Mouse (Mus musculus) neural tube, embryonic 15.5 days (tissue): ENCODE results near the gene Cbx2. TPM values are rescaled to one million over a fixed set of nuclear protein-coding genes. Genes with fewer than 3 reads are reported as not detected.
A peak's percentile ranks its signal among the peaks of the same experiment; 100 is the strongest.

Experiments used
- ATAC-seq: fragments of 200-750 bp; cut with Nextera tagmentation; 2 replicates; pipeline ENCODE4 v1.8.0; 2017; ENCODE audit warnings: mild to moderate bottlenecking, moderate TSS enrichment, moderate library complexity; ENCODE audit not compliant: low FRiP score
- H3K27ac ChIP-seq: fragments of 300-500 bp; sonication (generic); replicated peaks from 2 replicates; pipeline ENCODE4 v1.5.1; 2015; ENCODE audit warnings: mild to moderate bottlenecking, inconsistent platforms
- H3K27me3 ChIP-seq: fragments of 300-500 bp; sonication (generic); replicated peaks from 2 replicates; pipeline ENCODE4 v1.6.1; 2015; ENCODE audit warnings: inconsistent platforms
- H3K36me3 ChIP-seq: fragments of 300-500 bp; sonication (generic); 2 replicates; pipeline ENCODE4 v1.6.1; 2015; ENCODE audit warnings: inconsistent platforms
- H3K4me1 ChIP-seq: fragments of 300-500 bp; sonication (generic); 2 replicates; pipeline ENCODE4 v1.6.1; 2015; ENCODE audit warnings: inconsistent platforms
- H3K4me2 ChIP-seq: fragments of 300-500 bp; sonication (generic); 2 replicates; pipeline ENCODE4 v1.6.1; 2015; ENCODE audit warnings: inconsistent platforms, mild to moderate bottlenecking, moderate library complexity
- H3K4me3 ChIP-seq: fragments of 300-500 bp; sonication (generic); replicated peaks from 2 replicates; pipeline ENCODE4 v1.5.1; 2015; ENCODE audit warnings: mild to moderate bottlenecking, inconsistent platforms
- H3K9ac ChIP-seq: fragments of 300-500 bp; sonication (generic); replicated peaks from 2 replicates; pipeline ENCODE4 v1.6.1; 2015; ENCODE audit warnings: mild to moderate bottlenecking, inconsistent platforms
- H3K9me3 ChIP-seq: fragments of 300-500 bp; sonication (generic); replicated peaks from 2 replicates; pipeline ENCODE4 v1.6.1; 2016; ENCODE audit warnings: inconsistent platforms
- WGBS: fragments of 180-500 bp; shearing (Covaris S2); methylation state at CpG from one replicate; pipeline ENCODE4 v1.1.7; 2015; ENCODE audit warnings: mixed read lengths; 5-methylcytosine and 5-hydroxymethylcytosine counted together
- polyA plus RNA-seq: library from polyadenylated mRNA; unstranded; fragments of >200 nt; fragmentation: Nextera tagmentation; extraction: Ambion mirVana; gene quantifications from 2 replicates; pipeline ENCODE4 v1.2.1, GENCODE M21; 2015

Cbx2 gene
- polyA plus RNA-seq, 1 experiment from 2014 or later = 8.3 TPM

DNA sequence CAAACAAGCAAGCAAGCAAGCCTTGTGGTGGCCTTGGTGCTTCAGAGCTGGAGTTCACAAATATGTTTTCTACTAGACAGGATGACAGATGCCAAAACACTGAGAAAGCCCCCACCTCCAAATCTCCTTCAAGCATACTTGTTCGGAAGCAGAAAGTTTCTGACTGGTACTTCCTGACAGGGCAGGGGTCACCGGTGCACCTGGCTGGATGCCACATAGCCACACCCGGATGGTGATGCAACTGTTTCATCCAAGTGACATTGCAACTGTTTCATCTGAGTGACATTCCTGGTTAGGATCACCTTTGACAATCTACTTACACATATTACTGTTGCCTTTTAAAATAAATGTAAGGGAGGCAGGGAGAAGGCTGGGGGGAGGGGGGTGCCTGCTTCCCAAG, 25.6 kb upstream of the Cbx2 start:
- Histone ChIP-seq H3K27me3 (no peaks in the 10 kb centered on the region), H3K36me3 (no peaks in the 10 kb centered on the region), H3K4me1 (peaks cover 21% of the 10 kb centered on the region), H3K4me3 (no peak overlapping the region), H3K9me3 (no peaks in the 10 kb centered on the region), H3K4me2 (no peak overlapping the region), H3K27ac (no peak overlapping the region), H3K9ac (no peak overlapping the region)
- no peak for ATAC-seq
- 84% methylated on average over 3 of the region's 3 CpGs for WGBS

DNA sequence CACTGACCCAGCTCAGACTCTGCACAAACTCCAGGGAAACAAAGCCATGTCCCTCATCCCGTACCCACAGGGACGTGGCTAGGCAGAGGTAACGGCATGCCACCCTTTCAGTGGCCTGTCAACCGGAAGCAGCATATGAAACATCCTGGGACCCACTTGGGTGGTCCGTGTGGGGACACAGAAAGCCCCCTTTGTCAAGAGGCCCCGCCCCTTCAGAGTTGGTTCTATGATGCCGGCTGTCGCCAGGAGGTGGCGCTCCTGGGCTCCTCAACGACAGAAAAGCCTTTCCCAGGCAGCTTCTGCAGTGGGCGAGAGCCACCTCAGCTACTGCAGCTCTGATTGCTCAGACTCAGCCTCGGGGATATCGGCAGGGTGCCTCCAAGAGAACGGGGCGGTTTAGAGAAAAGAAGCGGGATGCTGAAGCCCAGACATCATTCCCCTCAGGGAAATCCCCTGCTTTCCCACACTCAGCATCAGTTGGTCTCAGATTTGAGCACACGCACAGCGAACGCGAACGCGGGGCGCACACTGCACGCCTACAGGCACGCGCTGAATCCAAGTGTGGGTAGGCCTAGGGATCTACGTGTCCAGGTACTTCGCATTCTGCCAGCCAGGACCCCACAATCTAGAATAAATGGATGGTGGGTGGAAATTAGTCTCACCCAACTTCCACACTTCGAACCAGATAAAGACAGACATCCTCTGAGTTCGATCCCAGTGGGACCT, 24.1 kb upstream of the Cbx2 start:
- 4% methylated on average over 30 of the region's 30 CpGs for WGBS
- Histone ChIP-seq H3K4me3 (peak overlapping the region; percentile 29), H3K27me3 (no peaks in the 10 kb centered on the region), H3K9ac (peak overlapping the region; percentile 35), H3K4me2 (peak overlapping the region; percentile 59), H3K27ac (peak overlapping the region; percentile 81), H3K9me3 (no peaks in the 10 kb centered on the region), H3K36me3 (no peaks in the 10 kb centered on the region), H3K4me1 (peaks cover 21% of the 10 kb centered on the region)
- peak; percentile 76 for ATAC-seq

DNA sequence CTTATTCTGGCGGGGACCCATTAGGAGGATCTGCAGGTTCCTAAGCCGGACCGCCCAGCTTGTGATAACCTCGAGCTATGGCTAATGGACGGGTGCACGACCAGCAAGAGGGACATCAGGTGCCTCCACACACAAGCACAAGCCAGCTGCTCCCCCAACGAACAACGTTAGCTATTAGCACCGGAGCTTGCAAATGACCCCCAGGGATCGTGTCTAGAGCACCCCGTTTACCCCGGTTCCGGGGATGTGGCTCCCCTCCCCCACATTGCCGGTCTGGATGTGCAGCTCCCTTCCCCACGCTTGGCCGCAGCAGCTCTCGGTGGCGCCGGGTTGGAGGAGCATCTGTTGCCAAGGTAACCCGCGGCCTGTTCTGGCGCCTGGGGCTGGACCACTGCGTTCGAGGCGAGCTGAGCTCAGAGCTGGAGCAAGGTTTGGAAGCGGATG, 23.4 kb upstream of the Cbx2 start:
- H3K4me3 ChIP-seq = peak overlapping the region; percentile 29
- H3K9me3 ChIP-seq = no peaks in the 10 kb centered on the region
- no peaks in the 10 kb centered on the region for H3K27me3 ChIP-seq
- 2% methylated on average over 26 of the region's 26 CpGs for WGBS
- H3K4me1 ChIP-seq = peaks cover 21% of the 10 kb centered on the region
- peak; percentile 56; the same call in 1 of the 2 replicates for ATAC-seq
- peak overlapping the region; percentile 81 for H3K27ac ChIP-seq
- peak overlapping the region; percentile 35; the same call in 1 of the 2 replicates for H3K9ac ChIP-seq
- H3K36me3 ChIP-seq = no peaks in the 10 kb centered on the region
- H3K4me2 ChIP-seq = peak overlapping the region; percentile 59

DNA sequence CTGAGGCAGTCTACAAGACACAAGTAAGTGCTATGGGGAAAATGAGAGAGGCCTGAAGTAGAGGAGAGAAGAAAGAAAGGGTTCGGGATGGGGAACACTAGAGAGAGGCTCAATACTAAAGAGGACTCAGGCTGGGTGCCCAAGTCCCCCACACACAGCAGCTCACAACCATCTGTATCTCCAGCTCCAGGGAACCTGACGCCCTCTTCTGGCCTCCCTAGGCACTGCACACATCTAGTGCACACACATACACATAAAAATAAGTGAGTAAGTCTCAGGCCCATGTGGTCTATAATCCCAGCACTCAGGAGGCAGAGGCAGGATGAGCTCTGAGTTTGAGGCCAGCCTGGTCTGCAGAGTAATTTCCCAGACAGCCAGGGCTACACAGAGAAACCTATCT, 21.9 kb upstream of the Cbx2 start:
- WGBS = 80% methylated on average over 2 of the region's 2 CpGs
- no peak overlapping the region for H3K27ac ChIP-seq
- no peak overlapping the region for H3K4me2 ChIP-seq
- H3K4me1 ChIP-seq = peaks cover 21% of the 10 kb centered on the region
- no peaks in the 10 kb centered on the region for H3K36me3 ChIP-seq
- no peak for ATAC-seq
- no peaks in the 10 kb centered on the region for H3K9me3 ChIP-seq
- H3K4me3 ChIP-seq = no peak overlapping the region
- H3K9ac ChIP-seq = no peak overlapping the region
- no peaks in the 10 kb centered on the region for H3K27me3 ChIP-seq

DNA sequence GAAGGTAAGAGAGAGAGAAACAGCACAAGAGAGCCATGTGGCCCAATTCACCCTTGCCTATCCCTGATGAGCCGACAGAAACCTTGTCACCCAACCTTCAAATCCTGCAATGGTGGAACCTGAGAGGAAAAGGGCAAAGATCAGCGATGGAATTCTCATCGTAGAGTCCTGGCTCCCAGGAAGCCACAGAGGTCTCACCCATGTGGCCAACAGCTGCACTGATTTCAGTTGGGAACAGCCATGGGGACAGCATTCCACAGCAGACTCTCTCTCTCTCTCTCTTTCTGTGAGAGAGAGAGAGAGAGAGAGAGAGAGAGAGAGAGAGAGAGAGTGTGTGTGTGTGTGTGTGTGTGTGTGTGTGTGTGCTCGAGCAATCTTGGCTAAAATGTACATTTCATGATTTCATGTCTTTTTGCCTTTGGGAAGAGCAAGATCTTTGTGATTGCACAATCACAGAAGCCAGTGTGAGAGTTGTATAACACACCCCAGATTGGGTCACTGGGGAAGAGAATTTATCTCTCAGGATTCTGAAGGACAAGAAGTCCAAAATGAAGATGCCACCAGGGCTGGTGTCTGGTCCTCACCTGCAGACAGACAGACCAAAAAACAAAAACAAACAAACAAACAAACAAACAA, 21.2 kb upstream of the Cbx2 start:
- Histone ChIP-seq H3K27me3 (no peaks in the 10 kb centered on the region), H3K9me3 (no peaks in the 10 kb centered on the region), H3K27ac (no peak overlapping the region), H3K4me1 (peaks cover 21% of the 10 kb centered on the region), H3K4me3 (no peak overlapping the region), H3K4me2 (no peak overlapping the region), H3K36me3 (no peaks in the 10 kb centered on the region), H3K9ac (no peak overlapping the region)
- 70% methylated on average over 4 of the region's 4 CpGs for WGBS
- ATAC-seq = no peak

DNA sequence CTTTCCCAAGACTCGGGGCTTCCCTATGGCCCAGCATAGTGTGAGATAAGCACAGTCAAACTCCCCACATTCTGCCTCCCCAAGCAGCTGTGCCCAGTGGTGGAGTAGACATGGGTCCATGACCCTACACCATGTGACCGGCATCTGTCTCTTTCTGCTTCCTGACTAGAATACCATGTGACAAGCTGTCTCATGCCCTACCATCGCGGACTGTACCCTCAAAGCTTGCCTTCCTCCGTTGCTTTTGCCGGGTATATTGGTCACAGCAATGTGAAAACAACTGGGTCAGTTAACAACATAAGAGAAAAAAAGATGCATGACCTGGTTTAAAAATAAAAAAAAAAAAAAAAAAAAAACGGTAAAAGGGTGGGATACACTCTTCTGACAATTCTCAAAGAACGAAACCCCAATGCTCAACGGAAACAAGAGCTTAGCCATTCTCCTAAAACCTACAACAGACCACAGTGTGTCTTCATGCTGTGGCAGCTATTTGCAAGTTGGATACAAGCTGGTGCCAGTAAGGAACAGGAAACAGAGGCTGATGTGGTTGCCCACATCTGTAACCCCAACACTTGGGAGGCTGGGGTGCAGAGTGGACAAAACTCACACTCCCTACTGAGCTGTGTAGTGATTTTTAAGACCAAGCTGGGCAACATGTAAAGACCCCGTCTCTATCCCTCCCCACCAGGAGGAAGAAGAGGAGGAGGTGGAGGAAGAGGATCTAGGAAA, 17.1 kb upstream of the Cbx2 start:
- no peaks in the 10 kb centered on the region for H3K27me3 ChIP-seq
- 91% methylated on average over 10 of the region's 10 CpGs for WGBS
- H3K9me3 ChIP-seq = no peaks in the 10 kb centered on the region
- H3K36me3 ChIP-seq = no peaks in the 10 kb centered on the region
- no peak for ATAC-seq
- H3K4me3 ChIP-seq = no peak overlapping the region
- H3K4me2 ChIP-seq = no peak overlapping the region
- H3K9ac ChIP-seq = no peak overlapping the region
- H3K4me1 ChIP-seq = peaks cover 7% of the 10 kb centered on the region; the same call in 1 of the 2 replicates
- no peak overlapping the region for H3K27ac ChIP-seq

GRCm38 (mm10) chr11:119006462-119006861, 16.3 kb upstream of the Cbx2 start:
- Histone ChIP-seq H3K9me3 (no peaks in the 10 kb centered on the region), H3K4me1 (peaks cover 7% of the 10 kb centered on the region; the same call in 1 of the 2 replicates), H3K27ac (no peak overlapping the region), H3K27me3 (no peaks in the 10 kb centered on the region), H3K4me3 (no peak overlapping the region), H3K36me3 (no peaks in the 10 kb centered on the region), H3K9ac (no peak overlapping the region), H3K4me2 (no peak overlapping the region)
- 69% methylated on average over 3 of the region's 3 CpGs for WGBS
- no peak for ATAC-seq

- Histone ChIP-seq H3K27ac (no peak overlapping the region), H3K4me1 (peaks cover 7% of the 10 kb centered on the region; the same call in 1 of the 2 replicates), H3K36me3 (no peaks in the 10 kb centered on the region), H3K9me3 (no peaks in the 10 kb centered on the region), H3K9ac (peak overlapping the region; percentile 42; the same call in 1 of the 2 replicates), H3K4me2 (peak overlapping the region; percentile 52), H3K27me3 (no peaks in the 10 kb centered on the region), H3K4me3 (peak overlapping the region; percentile 31)
- ATAC-seq = peak; percentile 59; the same call in 1 of the 2 replicates
- 27% methylated on average over 21 of the region's 21 CpGs for WGBS
Measured at GRCm38 (mm10) chr11:119007461-119008456, 15.0 kb upstream of the Cbx2 start.

DNA sequence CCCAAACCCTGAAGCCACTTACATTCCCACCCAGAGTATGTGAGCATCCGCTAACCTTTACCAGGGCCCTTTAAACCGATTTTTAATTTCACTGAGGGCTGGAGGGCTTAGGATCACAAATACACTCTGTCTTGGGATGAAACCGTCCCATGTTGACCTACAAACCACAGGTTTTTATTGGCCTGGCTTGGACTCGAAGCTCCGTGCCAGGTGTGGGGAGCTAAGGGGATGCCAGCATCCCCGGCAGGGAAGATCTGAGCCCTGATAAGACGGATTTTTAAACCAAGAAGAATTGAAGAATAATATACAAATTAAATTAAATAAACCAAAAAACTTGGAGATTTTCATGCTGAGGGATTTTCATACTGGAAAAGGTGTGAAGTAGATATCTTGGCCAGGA, 8.3 kb upstream of the Cbx2 start:
- 84% methylated on average over 7 of the region's 7 CpGs for WGBS
- H3K9me3 ChIP-seq = no peaks in the 10 kb centered on the region
- H3K4me2 ChIP-seq = no peak overlapping the region
- H3K36me3 ChIP-seq = no peaks in the 10 kb centered on the region
- no peak for ATAC-seq
- H3K9ac ChIP-seq = no peak overlapping the region
- no peak overlapping the region for H3K4me3 ChIP-seq
- H3K27ac ChIP-seq = no peak overlapping the region
- H3K4me1 ChIP-seq = no peaks in the 10 kb centered on the region
- H3K27me3 ChIP-seq = no peaks in the 10 kb centered on the region

GRCm38 (mm10) chr11:119017506-119017905, 5.3 kb upstream of the Cbx2 start:
- Histone ChIP-seq H3K9ac (no peak overlapping the region), H3K4me1 (peaks cover 9% of the 10 kb centered on the region), H3K36me3 (no peaks in the 10 kb centered on the region), H3K4me2 (no peak overlapping the region), H3K4me3 (no peak overlapping the region), H3K27ac (no peak overlapping the region), H3K27me3 (peaks cover 12% of the 10 kb centered on the region), H3K9me3 (no peaks in the 10 kb centered on the region)
- WGBS = 27% methylated on average over 7 of the region's 7 CpGs
- no peak for ATAC-seq

- H3K36me3 ChIP-seq = no peaks in the 10 kb centered on the region
- H3K9me3 ChIP-seq = no peaks in the 10 kb centered on the region
- H3K4me3 ChIP-seq = no peak overlapping the region
- no peak for ATAC-seq
- WGBS = 92% methylated on average over 7 of the region's 7 CpGs
- H3K9ac ChIP-seq = no peak overlapping the region
- H3K27me3 ChIP-seq = peaks cover 12% of the 10 kb centered on the region
- peaks cover 39% of the 10 kb centered on the region for H3K4me1 ChIP-seq
- no peak overlapping the region for H3K27ac ChIP-seq
- no peak overlapping the region for H3K4me2 ChIP-seq
Measured at GRCm38 (mm10) chr11:119021180-119021579, 1.6 kb upstream of the Cbx2 start.
